Mouse (Mus musculus) liver, embryonic 14.5 days (tissue): ENCODE data around the gene Adam30.

ENCODE experiments used
- CTCF ChIP-seq: IDR thresholded peaks from 2 replicates; pipeline ENCODE4 v1.5.1; 2016; ENCODE audit warnings: antibody characterized with exemption, low read depth, control low read depth
- EP300 ChIP-seq: IDR thresholded peaks from 2 replicates; pipeline ENCODE4 v1.6.1; 2016; ENCODE audit warnings: antibody characterized with exemption, low read depth

DNA sequence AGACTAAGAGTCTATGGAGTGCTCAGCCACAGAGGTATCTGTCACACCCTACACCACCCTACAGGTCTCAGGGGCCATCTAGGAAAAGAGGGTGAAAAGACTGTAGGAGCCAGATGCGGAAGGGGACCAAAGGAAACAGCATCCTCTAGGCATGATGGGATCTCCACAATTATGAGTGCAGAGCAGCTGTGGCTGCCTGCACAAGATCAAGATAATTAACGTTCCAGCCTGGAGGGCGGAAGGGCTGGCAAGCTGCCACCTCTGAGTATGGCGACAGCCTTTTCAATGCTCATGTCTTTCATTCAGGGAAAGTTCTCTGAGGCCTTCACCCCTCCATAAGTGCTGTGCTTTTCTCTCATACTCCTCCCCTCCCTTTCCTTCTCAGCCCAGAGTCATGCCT, 1.1 kb upstream of the Adam30 start:
- TF ChIP-seq CTCF (no peak), EP300 (no peak)
